In genomic region chr13:42782151-42782550, GRCm38 (mm10) we compare ENCODE assay signal across 17 mouse cellular contexts.
DNase-seq lines count a peak whose midpoint lies in the region.
"Had no signal": no experiment of that assay in that cellular context is flagged by ENCODE, and none has a peak within 500 bp of the region (broad histone marks: within the 10 kb centered on the region; RNA-seq: fewer than 3 reads in every experiment).

No protein-coding gene starts in this region.

- peak; percentile 48 to 71 for DNase-seq in frontal cortex, adult 2 months (ENCODE audit: extremely low spot score in 1 of 2, low spot score in 1 of 2)
- no peak for DNase-seq in frontal cortex, postnatal 14 days (ENCODE audit: low spot score in 2 of 2)
- peak; percentile 81 for DNase-seq in brain, adult 2 months (ENCODE audit: low read depth, low spot score)
- peak; percentile 43 to 64 for DNase-seq in left cerebral cortex, adult 18-20 months (ENCODE audit: low spot score in 2 of 2)
- peak; percentile 38 for DNase-seq in right cerebral cortex, postnatal 14 days
- DNase-seq in spleen, adult 18-20 months, result no peak
- no peak for DNase-seq in gastrocnemius, postnatal 14 days
- DNase-seq: adrenal gland, postnatal 36 days; B cell, adult 2 months; cerebellum, adult 2 months; gastrocnemius, postnatal 25 days; heart, adult 2 months; kidney, adult 2 months; kidney, postnatal 10 days; liver; lung, postnatal 10 days; thymus, adult 18-20 months had no signal

- intact Hi-C loops in gastrocnemius, postnatal 14 days (cut with DNase I; ENCODE audit: low total_unique reads), result no loop called here

Comparison
In these comparisons a context has a peak if more than half of its experiments do, and no peak if none do; other contexts are left out.
1. DNase-seq: peak in frontal cortex, adult 2 months (2 of 2), brain, adult 2 months (single experiment), left cerebral cortex, adult 18-20 months (2 of 2) and right cerebral cortex, postnatal 14 days (single experiment); none in frontal cortex, postnatal 14 days (0 of 2), spleen, adult 18-20 months (0 of 2) and gastrocnemius, postnatal 14 days (single experiment).